Mouse (Mus musculus): ENCODE results near the gene Ptpn13.

The Ptpn13 gene

GRCm38 (mm10) chr5:103424678-103425319 is at the start of gene Ptpn13:
Ptpn13 (plus strand) TSS chr5:103425192.
- ChIA-PET CTCF (interaction anchor here in 3 of 4 experiments (0.6 to 2.3 kb wide), 11 partner anchors 12 to 503 kb away, joined by 3 to 13 read pairs (median 3); partner anchors contain the start of genes 1700016H13Rik (in 1 of the 3) and Aff1 (in 1 of the 3)), POLR2A (interaction anchor here (0.6 to 5.5 kb wide), 22 partner anchors 8 to 578 kb away, joined by 3 to 43 read pairs (median 4); partner anchors contain the start of genes 1700016H13Rik (in 2 of the 4) and Aff1 (in 1 of the 4))

- POLR2A ChIA-PET: interaction anchor here in 1 of 4 experiments (1.1 kb wide), 1 partner anchor 50 kb away, joined by 3 read pairs; the partner anchor contains the start of gene Ptpn13
- CTCF ChIA-PET: interaction anchor here in 1 of 4 experiments (1.1 kb wide), 1 partner anchor 284 kb away, joined by 3 read pairs; no protein-coding TSS in a partner anchor
Measured at GRCm38 (mm10) chr5:103375226-103375625, 49.8 kb upstream of the Ptpn13 start.

GRCm38 (mm10) chr5:103376354-103377295 is 48.4 kb upstream of the Ptpn13 start:
- CTCF ChIA-PET: interaction anchor here in 3 of 4 experiments (0.8 to 1.3 kb wide), 4 partner anchors 8 to 283 kb away, joined by 3 read pairs; no protein-coding TSS in a partner anchor
- POLR2A ChIA-PET: interaction anchor here in 1 of 4 experiments (0.6 to 1.1 kb wide), 2 partner anchors 49 to 134 kb away, joined by 3 read pairs; partner anchors contain the start of gene Ptpn13

- ChIA-PET POLR2A (interaction anchor here in 1 of 4 experiments (0.7 kb wide), 1 partner anchor 154 kb away, joined by 3 read pairs; no protein-coding TSS in a partner anchor), CTCF (interaction anchor here in 2 of 4 experiments (0.5 to 1.3 kb wide), 6 partner anchors 9 to 479 kb away, joined by 3 read pairs; no protein-coding TSS in a partner anchor)
Measured at GRCm38 (mm10) chr5:103377493-103378130, 47.4 kb upstream of the Ptpn13 start.

GRCm38 (mm10) chr5:103380785-103381527 is 44.0 kb upstream of the Ptpn13 start:
- ChIA-PET CTCF (interaction anchor here in 1 of 4 experiments (0.5 kb wide), 1 partner anchor 102 kb away, joined by 4 read pairs; no protein-coding TSS in a partner anchor), POLR2A (no interaction called here)

- CTCF ChIA-PET: no interaction called here
- POLR2A ChIA-PET: interaction anchor here in 2 of 4 experiments (0.6 to 0.7 kb wide), 2 partner anchors 184 to 195 kb away, joined by 3 to 4 read pairs; no protein-coding TSS in a partner anchor
Measured at GRCm38 (mm10) chr5:103382951-103383350, 42.0 kb upstream of the Ptpn13 start.

GRCm38 (mm10) chr5:103384021-103384420 is 41.0 kb upstream of the Ptpn13 start:
- ChIA-PET POLR2A (interaction anchor here in 1 of 4 experiments (0.5 to 0.7 kb wide), 2 partner anchors 308 to 1717 kb away, joined by 3 to 4 read pairs; no protein-coding TSS in a partner anchor), CTCF (no interaction called here)

- ChIA-PET CTCF (interaction anchor here in 1 of 4 experiments (1.2 kb wide), 1 partner anchor 19 kb away, joined by 3 read pairs; no protein-coding TSS in a partner anchor), POLR2A (no interaction called here)
Measured at GRCm38 (mm10) chr5:103387540-103388026, 37.4 kb upstream of the Ptpn13 start.

- ChIA-PET POLR2A (interaction anchor here in 2 of 4 experiments (0.6 to 1.5 kb wide), 2 partner anchors 9 to 57 kb away, joined by 3 read pairs; no protein-coding TSS in a partner anchor), CTCF (no interaction called here)
Measured at GRCm38 (mm10) chr5:103389415-103389814, 35.6 kb upstream of the Ptpn13 start.

GRCm38 (mm10) chr5:103393220-103393619 is 31.8 kb upstream of the Ptpn13 start:
- ChIA-PET CTCF (interaction anchor here in 1 of 4 experiments (0.7 kb wide), 1 partner anchor 640 kb away, joined by 7 read pairs; no protein-coding TSS in a partner anchor), POLR2A (interaction anchor here in 1 of 4 experiments (0.6 kb wide), 1 partner anchor 28 kb away, joined by 5 read pairs; no protein-coding TSS in a partner anchor)

- POLR2A ChIA-PET: interaction anchor here in 1 of 4 experiments (0.6 kb wide), 1 partner anchor 29 kb away, joined by 5 read pairs; no protein-coding TSS in a partner anchor
- CTCF ChIA-PET: no interaction called here
Measured at GRCm38 (mm10) chr5:103393752-103394151, 31.2 kb upstream of the Ptpn13 start.

GRCm38 (mm10) chr5:103395683-103396082 is 29.3 kb upstream of the Ptpn13 start:
- POLR2A ChIA-PET: interaction anchor here in 1 of 4 experiments (1.2 kb wide), 1 partner anchor 10 kb away, joined by 3 read pairs; no protein-coding TSS in a partner anchor
- CTCF ChIA-PET: no interaction called here

GRCm38 (mm10) chr5:103397429-103397828 is 27.6 kb upstream of the Ptpn13 start:
- ChIA-PET CTCF (no interaction called here), POLR2A (no interaction called here)

- POLR2A ChIA-PET: no interaction called here
- CTCF ChIA-PET: no interaction called here
Measured at GRCm38 (mm10) chr5:103404213-103404968, 20.6 kb upstream of the Ptpn13 start.

GRCm38 (mm10) chr5:103405921-103406320 is 19.1 kb upstream of the Ptpn13 start:
- ChIA-PET CTCF (no interaction called here), POLR2A (interaction anchor here in 1 of 4 experiments (0.7 kb wide), 1 partner anchor 11 kb away, joined by 3 read pairs; no protein-coding TSS in a partner anchor)

GRCm38 (mm10) chr5:103412020-103412747 is 12.8 kb upstream of the Ptpn13 start:
- CTCF ChIA-PET: no interaction called here
- POLR2A ChIA-PET: no interaction called here

Data from embryonic stem cell, embryonic (primary cell).